Mouse (Mus musculus): ENCODE results near the gene Slc12a6.
A peak's percentile ranks its signal among the peaks of the same experiment; 100 is the strongest.

Gene Slc12a6

DNA sequence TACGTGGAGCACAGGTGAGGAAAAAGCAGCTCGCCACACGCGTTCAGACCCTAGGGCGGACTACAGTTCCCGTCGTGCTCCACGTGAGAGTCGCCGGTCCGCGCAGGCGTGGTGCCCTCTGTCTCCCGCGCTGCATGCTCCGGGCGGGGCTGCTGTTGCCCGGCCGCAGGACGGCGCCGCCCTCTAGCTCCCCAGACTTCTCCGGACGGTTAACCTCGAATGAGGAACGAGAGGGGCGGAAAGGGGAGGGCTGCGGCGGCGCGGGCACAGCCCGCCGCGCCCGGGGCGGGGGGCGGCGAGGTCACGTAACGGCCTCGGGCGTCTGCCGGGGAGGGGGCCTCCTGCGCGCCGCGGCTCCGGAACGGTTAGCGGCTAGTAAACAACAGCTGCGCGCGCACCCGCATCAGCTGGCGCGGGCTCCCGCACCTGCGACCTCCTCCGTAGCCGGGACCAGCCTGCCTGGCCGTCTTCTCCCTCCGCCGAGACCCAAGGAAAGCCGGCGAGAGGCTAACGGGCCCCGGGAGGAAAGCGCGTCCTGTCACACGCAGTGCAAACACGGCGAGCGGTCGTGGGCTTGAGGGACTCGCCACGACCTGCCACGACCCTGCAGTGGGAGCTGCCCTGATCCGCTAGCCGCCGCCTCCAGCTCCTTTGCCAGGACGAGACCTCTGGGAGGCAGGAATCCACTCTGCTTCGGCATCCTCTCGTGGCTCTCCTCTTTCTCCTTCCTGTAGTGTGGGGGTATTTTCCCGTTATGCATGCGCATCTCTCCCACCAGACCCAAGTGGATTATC is at the start of gene Slc12a6:
Slc12a6 (plus strand) TSS at position 378 of the 794 bp plus-strand sequence.
- peak; percentile 96 for DNase-seq

DNA sequence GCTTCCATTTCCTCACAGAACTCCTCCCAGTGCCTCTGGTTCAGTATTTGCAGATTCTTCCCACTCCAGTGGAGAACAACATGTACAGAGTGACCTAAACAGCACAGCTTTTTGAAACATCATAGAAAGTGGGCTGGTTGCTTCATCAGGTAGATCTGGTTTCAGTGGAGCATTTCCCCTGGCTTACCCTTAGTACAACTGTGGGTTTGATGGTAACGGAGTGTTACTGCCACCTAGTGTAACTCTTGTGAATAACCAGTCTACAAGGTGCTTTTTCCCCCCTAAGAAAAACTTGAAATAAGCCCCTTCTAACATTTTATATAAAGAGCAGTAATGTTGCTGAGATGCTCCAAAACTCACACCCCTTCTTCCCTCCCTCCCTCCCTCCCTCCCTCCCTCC is 49.6 kb upstream of the Slc12a6 start:
- peak in 1 of 2 experiments; percentile 44 for DNase-seq

DNA sequence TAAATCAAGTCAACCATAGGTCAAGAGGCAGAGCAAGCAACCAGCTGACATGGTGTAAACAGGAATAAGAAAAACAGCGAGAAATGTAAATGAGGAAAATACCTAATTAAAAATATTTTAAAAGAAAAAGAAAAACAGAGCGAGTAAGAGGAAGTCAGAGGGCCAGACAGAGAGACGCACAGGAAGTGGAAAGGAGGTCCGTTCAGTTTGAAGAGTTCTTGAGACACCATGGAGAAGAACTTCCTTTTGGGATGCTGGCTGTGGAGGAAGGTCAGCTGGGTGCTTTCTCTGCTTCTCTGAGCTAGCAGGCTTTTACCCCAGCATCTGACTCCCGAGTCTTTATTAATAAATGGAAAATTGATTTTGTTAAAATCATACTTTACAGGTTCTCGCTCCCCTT is 48.0 kb upstream of the Slc12a6 start:
- no peak for DNase-seq

DNA sequence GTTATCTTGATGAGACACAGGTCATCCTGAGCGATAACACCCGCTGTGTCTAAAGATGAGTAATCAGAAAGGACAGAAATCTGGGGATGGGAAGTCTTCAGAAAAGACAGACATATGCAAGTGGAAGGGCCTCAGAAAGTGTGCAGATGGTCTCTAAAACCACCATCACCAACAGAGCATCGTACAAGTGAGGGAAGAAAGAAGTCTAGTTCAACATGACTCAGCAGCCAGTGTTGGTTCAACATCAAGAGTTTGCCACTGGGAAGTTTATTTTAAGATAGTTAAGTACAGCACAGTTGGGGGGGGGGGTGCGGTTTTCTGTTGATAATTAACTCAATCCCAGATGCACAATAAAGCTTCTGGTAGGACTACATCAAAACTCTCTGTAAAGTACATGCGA is 44.7 kb upstream of the Slc12a6 start:
- DNase-seq: no peak

DNA sequence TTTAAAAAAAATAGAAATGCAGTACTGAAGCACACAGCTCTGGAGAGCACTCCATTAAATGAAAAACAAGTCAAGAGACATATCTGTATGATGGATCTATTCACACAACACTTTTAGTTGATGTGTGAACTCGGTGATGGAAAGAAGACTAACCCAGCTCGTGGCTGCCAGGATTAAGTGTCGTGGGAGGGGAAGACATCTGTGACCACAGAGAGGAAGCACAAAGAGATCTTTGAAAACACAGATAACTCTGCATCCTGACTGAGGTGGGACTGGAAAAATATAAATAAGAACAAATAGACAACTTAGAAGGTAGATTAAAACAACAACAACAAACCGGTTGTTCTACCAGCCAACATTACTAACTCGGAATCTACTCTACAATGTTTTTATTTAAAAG is 43.0 kb upstream of the Slc12a6 start:
- no peak for DNase-seq

DNA sequence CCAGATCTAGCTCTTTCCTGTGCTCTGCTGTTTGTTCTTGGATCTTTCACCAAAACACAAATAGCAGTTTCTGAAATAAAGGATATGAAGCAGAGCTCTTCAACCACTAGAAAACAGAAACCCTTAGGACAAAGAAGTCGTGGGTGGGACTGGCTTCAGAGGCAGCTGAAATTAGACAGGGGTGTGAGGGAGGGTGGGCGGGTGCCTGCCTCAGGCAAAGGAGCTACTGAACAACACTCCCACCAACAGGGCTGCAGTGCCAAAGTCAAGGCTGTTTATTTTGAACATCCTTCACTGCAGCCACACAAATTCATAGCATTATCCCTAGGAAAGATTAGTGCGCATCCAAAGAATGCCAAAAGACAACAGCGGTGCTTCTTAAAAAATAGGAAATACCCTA is 41.3 kb upstream of the Slc12a6 start:
- no peak for DNase-seq

DNA sequence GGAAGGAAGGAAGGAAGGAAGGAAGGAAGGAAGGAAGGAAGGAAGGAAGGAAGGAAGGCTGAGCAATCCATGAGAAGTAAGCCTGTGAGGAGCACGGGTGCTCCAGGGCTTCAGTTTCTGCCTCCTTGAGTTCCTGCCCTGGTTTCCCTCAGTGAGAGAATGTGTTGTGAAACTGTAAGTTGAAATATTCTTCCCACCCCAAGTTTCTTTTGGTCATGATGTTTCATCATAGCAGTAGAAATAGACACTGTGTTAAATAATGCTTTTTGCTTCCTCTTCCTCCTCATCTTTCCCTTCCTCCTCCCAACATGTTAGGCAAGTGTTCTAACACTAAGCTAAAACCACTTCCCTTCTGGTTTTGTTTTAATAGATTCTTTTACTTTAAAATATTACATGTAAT is 33.0 kb upstream of the Slc12a6 start:
- DNase-seq: no peak

DNA sequence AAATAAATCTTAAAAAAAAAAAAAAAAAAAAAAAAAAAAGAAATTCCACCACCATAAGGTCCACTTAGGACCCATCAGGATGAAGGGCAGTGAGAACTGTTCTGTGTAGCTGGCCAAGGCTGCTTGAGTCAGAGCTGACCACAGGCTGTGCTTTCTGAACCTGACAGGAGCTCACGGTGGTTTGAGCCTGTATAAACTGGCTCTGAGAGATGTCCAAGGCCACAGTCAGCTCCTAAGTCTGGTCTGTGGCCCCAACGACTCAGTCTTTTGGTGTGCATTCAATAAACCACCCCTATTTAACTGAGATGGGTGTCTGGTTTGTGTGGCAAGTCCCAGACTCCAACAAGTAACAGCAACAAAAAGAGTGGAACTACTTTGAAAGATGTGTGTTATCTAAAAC is 29.0 kb upstream of the Slc12a6 start:
- DNase-seq: no peak

DNA sequence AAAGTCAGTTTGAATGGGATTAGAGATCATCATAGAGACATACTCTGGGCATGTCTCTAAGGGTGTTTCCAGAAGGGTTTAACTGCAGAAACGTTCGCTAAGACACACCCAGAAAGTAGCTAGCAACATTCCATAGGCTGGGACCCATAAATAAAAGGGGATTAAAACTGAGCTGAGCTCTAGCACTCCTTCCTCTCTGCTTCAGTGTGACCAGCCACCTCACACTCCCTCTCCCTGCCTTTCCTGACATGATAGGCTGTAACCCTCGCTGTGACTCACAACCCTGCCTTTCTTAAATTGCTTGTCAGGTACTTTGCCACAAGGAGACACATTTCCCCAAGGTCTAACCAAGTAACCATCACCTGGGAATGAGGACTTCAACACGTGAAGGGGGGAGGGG is 27.6 kb upstream of the Slc12a6 start:
- DNase-seq: no peak

DNA sequence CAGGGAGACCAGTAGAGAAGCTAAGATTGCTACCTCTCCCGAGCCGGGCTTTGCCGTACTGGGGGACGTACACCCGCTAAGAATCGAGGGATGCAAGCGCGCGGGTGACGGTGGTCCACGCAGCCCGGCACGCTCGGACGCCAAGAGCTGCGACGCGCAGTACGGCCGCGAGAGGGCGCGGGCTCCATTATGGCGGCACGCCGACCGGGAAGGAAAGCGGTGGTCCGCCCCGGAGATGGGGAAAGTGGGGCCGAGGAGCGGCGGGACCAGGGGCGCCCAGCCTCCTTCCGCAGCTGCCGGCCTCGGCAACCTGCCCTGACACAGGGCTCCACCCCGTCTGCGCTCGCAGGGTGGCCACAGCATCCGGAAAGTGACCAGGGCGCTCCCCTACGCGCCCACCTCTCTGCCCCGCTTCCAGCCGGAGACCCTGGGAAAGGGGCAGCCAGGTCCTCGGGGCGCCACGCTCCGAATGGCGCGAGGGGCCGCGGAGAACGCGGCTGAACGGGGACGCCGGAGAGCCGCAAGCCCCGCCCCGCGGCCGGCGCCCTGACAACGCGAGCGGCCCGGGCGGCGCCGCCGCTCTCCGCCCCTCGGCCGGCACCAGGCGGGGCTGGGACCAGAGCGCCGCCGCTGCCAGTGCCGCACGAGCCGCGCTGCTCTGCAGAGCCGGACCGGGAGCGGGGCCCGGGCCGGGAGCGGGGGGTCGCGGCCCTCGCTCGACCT is 26.3 kb upstream of the Slc12a6 start, which contains the start of gene Lpcat4:
Lpcat4 (plus strand) TSS at position 257 of the 723 bp plus-strand sequence.
- peak; percentile 86 to 89 for DNase-seq

DNA sequence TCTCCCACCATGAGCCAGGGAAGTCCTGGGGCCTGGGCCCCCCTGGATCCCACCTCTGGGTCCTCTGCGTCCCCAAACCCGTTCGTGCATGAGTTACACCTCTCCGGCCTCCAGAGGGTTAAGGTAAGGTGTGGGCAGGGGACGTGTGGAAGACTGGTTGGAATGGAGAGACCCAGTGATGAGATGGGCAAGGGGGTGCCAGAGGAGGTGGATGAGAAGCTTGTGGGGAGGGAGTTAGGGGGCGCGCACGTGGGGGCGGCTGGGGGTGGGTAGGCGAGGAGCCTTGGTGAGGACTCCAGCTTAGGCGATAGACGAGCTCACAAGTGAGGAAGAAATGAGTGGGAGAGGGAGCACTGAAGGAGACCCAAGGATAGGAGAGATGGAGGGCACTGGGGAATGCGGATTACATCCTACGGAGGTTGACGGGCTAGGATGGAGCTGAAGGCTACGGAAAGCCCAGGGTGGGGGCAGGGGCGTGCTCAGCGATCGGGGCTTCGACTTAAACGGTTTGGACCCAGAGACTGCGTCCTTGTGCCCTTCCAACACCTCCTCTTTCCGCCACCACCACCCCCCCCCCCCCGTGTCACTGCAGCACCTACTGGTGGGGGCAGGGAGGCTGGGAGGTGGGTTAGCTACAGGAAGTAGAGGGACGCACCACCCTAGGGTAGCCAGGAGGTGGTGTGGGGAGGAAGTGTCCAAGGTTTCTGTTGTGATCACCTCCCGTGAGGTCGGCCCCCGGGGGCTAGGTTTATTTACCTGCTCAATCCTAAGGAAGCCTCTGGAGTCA is 25.5 kb upstream of the Slc12a6 start:
- peak in 1 of 2 experiments; percentile 37 for DNase-seq

DNA sequence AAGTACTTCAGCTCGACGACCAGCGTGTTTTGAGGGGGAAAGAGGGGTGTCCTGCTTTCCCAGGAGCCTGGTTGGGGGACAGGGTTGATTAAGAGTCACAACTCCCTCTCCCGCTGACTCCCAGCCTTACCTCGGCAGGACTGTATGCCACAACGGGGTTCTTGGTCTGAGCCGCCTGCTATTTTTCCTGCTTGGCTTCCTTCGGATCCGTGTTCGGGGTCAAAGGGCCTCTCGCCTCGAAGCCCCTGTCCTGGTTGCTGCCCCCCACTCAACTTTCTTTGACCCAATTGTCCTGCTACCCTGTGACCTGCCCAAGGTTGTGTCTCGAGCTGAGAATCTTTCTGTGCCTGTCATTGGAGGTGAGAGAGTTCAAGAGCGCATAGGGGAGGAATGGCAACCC is 23.8 kb upstream of the Slc12a6 start:
- no peak for DNase-seq

DNA sequence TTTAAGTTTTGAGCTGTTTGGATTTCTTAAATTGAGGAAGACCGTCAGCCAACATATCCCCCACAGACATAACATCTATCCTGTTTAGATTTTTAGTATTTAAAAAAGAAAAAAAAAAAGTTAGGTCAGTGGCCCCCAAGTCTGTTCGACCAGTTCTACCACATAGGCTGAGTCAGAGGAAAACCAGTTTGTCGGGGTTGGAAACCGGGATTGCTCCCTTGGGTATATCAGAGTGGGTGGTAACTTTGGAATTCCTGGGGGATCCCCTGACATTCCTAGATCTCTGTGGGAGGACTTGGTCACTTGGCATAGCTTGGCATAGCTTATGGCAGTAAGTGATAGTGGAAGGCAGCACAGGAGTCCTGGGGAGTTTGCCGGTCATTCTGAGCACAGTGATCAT is 20.3 kb upstream of the Slc12a6 start:
- peak in 1 of 2 experiments; percentile 52 for DNase-seq

DNA sequence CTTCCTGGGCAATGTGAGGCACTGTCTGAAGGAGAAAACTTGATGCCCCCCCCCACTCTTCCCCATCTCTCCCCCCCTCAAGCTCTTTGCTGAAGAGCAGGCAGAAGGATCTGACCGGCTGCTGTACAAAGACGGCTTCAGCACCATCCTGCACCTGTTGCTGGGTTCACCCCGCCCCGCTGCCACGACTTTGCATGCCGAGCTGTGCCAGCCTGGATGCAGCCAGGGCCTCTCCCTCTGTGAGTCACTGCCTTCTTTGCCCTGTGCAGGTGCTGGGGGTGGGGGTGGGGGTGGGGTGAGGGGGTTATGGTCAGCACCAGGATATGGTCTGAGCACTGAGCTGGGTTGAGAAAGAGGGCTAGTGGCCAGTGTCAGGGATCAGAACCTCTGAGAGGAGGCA is 19.4 kb upstream of the Slc12a6 start:
- DNase-seq: no peak

DNA sequence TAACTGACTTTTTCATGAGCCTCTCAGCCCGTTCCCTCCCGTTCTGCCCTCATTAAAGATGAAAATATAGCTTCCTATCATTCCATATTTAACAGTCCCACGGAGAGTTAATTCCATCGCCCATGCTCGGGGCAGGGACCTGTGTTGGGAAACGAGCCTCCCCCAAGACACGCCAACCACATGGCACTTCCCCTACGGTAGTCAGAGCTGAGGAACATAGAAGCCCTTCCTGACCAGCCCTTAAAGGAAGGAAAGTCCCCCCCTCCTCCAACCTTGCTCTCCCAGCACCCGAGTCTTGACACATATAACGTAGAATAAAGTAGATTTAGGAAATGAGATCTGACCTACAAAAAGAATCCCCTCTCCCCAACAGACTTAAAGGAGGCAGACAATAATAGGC is 18.3 kb upstream of the Slc12a6 start:
- DNase-seq: no peak

DNA sequence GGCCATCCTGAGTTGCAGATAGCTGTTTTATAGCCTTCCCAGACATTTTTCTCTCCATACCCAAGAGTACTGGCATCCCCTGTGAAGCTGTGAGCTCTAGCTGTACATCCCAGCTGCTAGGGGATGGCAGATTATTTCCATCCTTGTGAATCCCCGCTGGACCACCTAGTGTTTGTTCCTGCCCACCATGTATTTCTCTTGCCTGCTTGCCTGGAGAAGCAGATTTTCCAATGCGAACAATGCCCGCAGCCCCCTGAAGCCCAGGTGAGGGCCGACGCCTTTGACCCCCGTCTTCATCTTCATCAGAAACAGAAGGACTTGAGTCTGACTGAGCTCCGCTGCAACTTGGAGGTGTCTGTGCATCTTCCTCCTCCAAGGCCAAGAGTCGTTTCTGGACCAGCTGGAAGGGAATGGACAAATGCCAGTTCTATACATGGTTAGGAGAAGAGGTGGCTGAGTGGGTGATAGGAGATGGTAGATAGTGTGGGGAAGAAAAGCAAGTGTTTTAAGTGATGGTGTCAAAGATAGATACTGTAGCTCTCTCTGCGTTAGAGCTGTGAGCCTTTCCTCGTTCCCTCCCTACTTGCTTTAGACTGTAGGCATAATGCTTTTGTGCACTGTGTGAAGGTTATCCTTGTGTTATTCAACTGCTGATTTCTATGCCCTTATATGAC is 15.7 kb upstream of the Slc12a6 start:
- no peak for DNase-seq

DNA sequence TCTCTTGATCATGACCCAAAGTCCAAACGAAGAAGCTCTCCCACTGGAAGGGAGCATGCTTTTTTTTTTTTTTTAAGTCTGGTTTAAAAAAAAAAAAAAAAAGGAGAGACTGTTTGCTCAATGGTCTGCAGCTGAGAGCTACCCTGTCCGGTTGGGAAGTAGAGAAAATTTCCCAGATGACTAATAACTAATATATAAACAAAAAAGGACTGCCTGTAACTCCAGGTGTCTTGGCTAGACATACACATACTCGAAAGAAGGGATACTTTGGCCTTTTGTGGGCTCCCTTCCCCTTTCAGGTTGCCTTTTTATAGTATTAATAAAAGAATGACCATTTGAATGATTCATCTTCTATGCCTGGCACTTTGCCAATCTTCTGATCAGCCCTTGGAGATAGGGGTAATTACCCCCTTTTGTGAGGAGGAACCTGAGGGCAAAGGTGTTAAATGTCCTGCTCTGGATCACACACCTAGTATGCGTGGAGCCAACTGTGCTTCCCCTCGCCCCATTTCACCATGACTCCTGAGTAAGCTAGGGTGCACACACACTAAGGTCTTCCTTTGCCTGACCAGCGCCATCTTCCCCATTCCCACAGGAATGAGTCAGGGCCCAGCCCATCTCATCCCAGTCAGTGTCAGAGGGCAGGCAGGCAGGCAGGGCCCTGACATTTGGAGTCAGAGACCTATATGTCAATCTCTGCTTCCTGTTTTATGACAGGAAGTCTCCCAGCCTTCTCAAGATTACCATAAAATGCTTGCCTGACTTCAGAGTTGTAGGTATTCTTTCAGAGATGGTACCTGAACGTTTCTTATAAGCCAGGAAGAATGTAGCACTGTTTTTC is 10.7 kb upstream of the Slc12a6 start:
- no peak for DNase-seq

DNA sequence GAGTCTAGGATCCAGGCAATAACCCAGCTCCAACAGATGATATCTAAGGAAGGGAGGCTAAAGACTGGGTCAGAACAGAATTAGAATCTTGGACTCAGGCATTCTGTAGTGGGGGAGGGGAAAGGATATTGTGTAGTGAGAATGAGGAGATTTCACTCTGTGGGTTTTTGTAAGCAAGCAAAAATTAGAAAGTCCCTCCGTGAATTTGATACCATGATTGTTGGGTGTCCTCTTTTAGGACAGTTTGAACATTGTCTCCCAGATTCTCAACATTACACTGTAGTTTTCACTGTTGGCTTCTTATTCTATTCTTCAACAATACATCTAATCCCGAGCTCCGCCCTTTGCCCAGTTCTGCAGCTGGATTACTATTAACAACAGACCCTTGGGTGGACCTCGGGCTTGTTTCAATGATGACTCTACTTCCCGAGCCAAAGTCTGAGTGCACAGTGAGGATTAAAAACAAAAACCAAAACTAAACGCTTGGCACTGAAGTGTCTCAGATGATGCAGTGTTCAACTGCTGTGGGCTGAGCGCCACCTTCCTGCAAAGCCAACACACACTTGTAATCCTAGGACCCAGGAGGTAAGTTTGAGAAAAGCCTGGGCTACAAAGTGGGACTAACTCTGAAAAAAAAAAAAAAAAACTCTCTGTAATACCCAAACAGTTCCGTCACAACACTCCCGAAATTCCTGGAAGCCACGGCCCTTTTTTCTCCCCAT is 6.2 kb upstream of the Slc12a6 start, which contains the start of gene Nutm1:
Nutm1 (minus strand) TSS at position 51 of the 722 bp plus-strand sequence.
- DNase-seq: no peak

DNA sequence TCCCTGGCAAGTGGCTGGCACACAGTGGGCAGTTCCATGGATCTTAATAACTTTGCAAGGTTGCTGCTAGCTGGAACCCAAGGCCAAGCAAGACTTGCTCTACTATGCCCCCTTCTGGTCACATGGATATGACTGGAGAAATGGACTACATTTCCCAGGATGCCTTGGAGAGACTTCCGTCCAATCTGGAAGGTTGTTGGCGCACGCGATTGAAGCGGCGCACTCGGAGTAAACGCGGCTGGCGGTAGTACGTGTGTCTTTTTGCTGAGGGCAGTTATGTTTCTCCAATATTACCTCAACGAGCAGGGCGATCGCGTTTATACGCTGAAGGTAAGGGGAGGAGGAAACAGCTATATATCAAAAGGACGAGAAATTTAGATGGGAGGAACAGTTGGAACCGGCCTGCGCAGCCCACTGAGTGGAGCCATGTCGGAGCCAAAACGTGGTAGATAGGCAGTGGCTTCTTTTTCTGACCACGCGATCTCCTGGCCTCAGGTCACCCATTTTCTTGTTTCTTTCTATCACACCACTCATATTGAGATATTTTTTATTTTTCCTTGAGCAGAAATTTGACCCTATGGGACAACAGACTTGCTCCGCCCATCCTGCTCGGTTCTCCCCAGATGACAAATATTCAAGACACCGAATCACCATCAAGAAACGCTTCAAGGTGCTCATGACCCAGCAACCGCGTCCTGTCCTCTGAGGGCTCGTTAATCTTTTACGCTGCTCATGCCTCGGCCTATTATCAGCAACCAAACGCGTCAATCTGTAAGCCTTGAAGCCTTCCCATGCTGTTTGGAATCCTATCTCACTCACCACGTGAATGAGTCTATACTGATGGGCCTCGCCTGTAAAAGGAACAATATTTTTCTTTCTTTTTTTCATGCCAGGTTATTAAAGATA is 3.6 kb upstream of the Slc12a6 start, which contains the start of gene Nop10:
Nop10 (plus strand) TSS at position 179 of the 906 bp plus-strand sequence.
- DNase-seq: peak; percentile 82 to 86

DNA sequence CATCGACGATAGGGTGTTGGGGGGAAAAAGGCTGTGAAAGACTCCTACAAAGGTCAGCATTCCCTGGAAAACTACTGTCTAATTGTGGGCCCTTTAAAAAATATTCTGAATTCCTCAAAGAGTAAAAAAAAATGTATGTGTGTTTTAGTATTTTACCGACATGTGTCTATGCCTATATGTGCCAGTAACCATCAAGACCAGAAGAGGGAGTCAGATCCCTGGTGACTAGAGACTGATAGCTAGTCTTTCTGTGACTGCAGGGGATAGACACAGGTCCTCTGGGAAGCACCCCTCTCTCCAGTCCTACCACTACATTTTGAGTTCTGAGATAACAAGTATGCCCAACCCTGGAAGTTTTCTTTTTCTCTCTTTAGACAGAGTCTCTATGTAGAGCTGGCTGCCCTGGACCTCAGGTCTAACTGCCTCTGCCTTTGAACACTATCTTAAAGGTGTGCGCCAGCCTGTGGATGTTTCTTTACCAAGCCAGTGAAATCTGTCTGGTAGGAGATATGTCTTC is 2.8 kb upstream of the Slc12a6 start:
- DNase-seq: no peak

Measured in lung, adult 18-20 months (tissue).